Mouse (Mus musculus) ovary, postnatal 36 days (tissue): ENCODE data around the gene Arhgap27.
A peak's percentile ranks its signal among the peaks of the same experiment; 100 is the strongest.
"Not testable (repeated sequence)": the region's sequence is repeated elsewhere in the genome, so short reads cannot be mapped to it uniquely, and the experiment has no call there.

ENCODE experiments used
- DNase-seq: peaks from one replicate; pipeline ENCODE4 v3.0.0; 2022; ENCODE audit warnings: low spot score, mixed read lengths

Arhgap27 gene

DNA sequence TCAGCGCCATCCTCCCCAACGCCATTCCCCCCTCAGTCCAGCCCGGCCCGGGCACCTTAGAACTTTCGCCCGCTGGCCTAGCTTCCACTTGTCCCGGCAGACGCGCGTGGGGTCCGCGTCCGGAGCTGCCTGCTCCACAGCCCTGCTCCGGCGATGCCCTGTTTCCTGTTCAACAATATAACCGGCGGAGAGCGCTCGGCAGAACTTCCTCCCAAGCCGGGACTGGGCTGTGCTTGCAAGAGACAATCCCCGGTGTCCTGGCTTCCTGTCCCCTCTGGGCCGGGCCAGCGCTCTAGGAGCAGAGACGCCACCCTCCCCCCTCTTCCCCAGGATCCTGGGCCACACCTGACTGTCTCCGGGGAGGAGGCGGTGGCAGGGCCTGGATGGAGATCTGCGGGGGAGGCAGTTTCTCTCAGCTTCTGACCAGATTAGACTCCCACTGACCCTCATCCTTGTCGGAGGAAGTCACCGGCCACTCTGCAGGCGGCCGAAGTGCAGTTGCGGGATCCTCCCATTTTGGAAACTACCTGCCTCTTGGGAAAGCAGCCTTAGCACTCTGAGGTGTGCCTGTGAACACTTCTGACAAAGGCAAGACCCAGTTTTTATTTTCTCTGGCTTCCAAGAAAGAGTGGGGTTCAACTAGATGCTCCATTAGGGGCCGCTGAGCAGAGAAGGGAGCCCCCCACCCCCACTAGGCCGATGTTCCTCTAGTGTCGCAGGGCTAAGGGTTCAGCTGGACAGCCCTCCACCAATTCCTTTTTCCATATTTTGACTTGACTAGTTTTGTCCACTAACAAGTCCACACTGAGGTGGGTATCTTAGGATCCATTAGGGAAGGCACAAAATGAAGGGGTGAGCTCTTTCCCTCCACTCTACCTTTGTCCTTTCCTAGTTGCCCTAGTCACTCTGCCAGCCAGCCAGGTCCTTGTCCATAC lies at the start of gene Arhgap27:
Gene Arhgap27, minus strand, starts transcription at position 479 of the 935 bp plus-strand sequence.
- peak; percentile 62 for DNase-seq

GRCm38 (mm10) chr11:103412950-103413423 lies 49.5 kb upstream of the Arhgap27 start:
- DNase-seq: no peak

GRCm38 (mm10) chr11:103411981-103412949 lies 48.8 kb upstream of the Arhgap27 start, which contains the start of gene Plekhm1:
Gene Plekhm1 (minus strand): TSS chr11:103412687.
- peak; percentile 93 for DNase-seq

GRCm38 (mm10) chr11:103411301-103411700 lies 47.8 kb upstream of the Arhgap27 start:
- no peak for DNase-seq

DNA sequence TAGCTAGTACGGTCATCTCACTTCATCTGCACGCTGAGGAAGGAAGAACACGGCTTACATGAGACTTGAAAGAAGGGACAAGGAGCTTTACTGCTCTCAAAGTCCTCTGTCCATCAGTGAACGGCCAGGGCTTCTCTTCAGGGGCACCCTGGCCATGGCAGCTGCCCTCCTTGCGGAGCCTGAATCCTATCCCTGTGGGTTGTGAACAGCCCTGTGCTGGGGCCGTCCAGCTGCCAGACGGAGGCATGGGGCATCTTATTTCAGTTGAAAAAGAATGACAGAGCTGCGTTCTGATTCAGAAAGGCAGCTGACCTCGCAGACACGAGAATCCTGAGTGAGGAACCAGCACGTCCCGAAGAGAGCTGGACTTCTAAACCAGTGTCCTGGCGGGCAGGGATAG lies 45.4 kb upstream of the Arhgap27 start:
- no peak for DNase-seq

DNA sequence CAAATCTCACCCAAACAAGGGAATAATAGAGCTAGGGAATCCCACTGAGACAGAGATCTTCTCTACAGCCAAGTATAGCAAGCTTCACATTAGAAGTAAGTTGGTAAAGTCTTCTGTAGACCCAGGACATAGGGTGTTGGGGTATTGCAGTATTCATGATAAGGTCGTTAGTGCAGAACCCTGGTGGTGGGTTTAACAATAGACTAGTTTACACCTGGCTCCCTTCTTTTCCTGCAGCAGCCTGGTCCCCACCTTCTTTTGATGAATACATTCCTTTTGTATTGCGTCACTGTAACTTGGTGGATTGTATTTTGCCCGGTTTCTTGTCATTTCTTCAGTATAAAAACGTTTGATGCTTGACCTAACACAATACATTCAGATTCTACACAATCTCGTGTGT lies 43.6 kb upstream of the Arhgap27 start:
- not testable (repeated sequence) for DNase-seq

- DNase-seq: no peak
These were observed 43.1 kb upstream of the Arhgap27 start for GRCm38 (mm10) chr11:103406551-103406950.

GRCm38 (mm10) chr11:103405814-103406213 lies 42.3 kb upstream of the Arhgap27 start:
- no peak for DNase-seq

- no peak for DNase-seq
These were observed 41.1 kb upstream of the Arhgap27 start for GRCm38 (mm10) chr11:103404618-103405017.

DNA sequence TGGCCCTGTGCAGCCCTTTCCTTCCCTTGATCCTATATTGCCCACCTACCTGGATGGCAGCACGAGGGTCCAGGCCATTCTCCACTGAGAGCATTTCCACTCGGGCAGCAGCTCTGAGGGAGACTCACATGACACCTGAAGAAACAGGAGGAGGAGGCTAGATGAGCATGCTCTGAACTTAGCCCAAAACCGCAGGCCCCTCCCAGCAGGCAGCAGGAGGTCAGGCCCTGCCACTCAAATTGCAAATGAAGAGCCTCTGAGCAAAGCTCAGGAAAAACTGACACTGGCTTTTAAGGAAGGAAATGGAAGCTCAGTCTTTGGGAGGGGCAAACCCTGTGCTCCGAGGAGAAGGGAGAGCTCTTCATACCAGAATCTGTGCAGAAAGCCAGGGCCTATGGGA lies 40.3 kb upstream of the Arhgap27 start:
- DNase-seq: no peak

GRCm38 (mm10) chr11:103402738-103403137 lies 39.2 kb upstream of the Arhgap27 start:
- DNase-seq: no peak

DNA sequence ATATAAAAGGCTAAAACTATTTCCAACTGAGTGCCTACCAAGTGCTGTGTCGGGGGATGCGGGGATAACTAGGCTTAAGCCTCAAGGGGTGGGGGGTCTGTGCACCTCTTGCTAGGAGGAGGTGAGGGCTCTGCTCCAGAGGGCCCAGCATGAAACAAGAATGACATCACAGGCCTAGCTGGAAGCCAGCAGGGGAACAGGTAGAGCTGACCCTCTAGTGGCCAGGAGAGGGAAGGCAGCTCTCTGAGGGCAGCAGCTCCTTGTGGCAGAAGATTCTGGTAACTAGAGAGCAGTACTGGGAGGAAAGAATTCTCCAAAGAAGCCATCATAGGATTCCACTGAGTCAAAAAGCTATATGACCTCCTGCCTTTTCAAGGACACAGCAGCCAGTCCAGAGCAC lies 38.7 kb upstream of the Arhgap27 start:
- peak; percentile 44 for DNase-seq

DNA sequence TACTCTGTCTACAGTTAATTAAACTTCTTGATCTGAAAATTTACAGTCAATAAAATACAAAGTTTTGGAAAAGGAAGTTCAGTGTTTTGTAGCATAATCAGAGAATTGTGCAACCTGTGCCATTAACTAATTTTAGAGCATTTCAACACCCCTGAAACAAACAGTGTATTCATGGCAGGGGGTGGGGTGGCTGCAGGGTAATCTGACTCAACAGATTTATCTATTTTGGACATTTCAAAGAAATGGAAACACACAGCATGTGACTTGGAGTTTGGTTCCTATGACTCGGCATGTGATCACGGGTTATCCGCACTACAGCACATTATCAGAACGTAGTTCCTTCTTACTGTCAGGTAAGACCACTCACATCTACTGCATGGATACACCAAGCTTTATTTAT lies 36.5 kb upstream of the Arhgap27 start:
- DNase-seq: no peak

DNA sequence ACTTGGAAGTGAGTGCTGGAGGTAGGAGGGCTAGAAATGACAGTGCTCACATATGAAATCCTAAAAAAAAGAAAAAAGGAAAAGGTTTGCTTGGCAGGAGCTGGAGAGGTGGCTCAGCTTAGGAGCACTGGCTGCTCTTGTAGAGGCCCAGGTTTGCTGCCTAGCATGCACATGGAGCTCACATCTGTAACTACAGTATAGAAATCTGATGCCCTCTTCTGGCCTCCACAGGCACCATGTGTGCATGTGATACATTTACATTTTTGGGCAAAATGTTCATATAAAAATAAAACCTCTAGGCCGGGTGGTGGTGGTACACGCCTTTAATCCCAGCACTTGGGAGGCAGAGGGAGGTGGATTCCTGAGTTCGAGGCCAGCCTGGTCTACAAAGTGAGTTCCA lies 35.6 kb upstream of the Arhgap27 start:
- DNase-seq: no peak

DNA sequence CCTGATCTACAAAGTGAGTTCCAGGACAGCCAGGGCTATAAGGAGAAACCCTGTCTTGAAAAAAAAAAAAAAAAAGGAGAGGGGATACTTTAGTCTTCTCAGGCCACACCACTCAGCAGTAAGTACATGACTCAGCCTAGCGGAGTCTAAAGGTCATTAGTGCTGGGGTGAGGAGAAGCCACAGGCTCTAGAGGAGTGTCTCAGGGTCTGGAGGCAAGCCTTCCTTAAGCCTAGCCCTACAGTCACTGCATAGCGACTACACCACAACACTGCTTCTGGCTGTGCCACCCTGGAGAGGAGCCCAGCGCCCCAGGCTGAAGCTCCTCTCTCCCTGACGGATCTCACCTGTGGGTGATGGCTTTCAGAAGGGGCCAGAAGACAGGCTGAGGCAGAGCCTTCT lies 33.2 kb upstream of the Arhgap27 start:
- no peak for DNase-seq

GRCm38 (mm10) chr11:103396236-103396635 lies 32.7 kb upstream of the Arhgap27 start:
- DNase-seq: no peak

DNA sequence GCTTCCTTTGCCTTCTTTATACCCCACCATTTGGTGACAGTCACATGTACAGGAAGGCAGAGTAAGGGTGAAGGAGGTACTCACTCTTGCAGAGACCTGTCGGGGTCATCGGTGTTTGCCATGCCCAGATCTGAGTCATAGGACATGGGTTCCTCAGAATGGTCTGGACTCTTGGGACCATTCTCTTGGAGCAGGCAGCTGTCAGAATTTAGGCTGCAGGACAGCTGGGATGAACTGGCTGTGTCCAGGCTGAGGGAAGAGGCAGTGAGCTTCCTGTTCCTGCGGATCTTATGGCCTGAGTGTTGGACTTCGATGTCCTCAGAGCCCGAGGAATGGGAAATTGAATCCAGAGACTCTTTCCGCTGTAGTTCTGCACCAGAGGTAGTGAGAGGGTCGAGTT lies 31.1 kb upstream of the Arhgap27 start:
- no peak for DNase-seq

DNA sequence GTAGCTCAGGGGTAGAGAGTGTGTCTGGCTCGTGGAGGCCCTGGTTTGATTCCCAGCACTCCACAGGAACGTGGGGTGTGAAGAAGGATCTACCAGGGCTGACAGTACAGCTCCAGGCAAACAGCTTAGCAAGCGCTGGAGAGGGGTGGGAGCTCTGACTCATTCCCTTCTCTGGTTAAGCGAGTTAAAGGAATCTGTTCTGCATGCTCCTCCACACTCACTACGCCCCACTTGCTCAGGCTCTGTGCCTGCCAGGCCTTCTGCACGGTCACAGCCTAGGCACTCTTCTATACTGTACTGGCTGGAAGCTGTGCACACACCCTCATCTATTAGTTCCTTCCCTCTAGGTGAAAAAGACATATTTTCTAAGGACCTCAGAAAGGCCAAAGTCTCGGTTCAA lies 30.5 kb upstream of the Arhgap27 start:
- DNase-seq: no peak

DNA sequence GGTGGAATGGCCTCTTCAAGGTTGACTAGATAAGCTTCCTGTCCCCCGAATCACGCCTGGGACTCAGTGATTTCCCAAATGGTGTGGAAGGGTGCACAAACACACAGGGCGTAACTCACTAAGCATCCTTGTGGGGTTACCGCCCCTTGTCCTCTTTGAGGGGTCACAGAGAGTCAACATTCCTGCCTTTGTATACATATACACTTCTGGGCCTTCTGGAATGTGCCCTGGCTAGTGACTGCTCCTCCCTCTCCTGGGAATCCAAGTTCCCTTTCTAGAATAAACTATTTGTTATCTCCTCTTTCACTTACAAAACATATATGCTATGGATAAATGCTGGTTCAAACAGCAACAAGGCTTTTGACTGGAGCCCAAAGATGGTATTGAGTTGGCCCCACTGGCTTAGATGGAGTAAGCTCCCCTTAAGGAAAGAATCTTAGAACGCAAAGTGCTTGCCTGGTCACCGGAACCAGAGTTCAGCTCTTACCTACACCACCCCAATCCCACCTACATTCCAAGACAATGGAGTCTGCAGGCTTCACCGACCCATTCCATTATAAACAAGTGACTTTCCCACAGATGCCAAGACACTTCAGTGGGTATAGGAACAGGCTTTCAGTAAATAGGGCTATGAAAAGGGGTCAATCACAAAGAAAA lies 24.5 kb upstream of the Arhgap27 start:
- no peak for DNase-seq

- no peak for DNase-seq
These were observed 23.3 kb upstream of the Arhgap27 start for GRCm38 (mm10) chr11:103386827-103387226.

- peak; percentile 47 for DNase-seq
These were observed 18.6 kb upstream of the Arhgap27 start for GRCm38 (mm10) chr11:103381956-103382613.
